Mouse (Mus musculus): ENCODE measurements around the gene Ybey. TPM values are rescaled to one million over a fixed set of nuclear protein-coding genes. Genes with fewer than 3 reads are reported as not detected.

Gene Ybey
- polyA plus RNA-seq (2014; fragmentation: Illumina TruSeq; extraction: RNeasy Lipid Tissue Mini Kit (QIAGEN cat#74804); ENCODE audit: low read depth, low replicate concordance), result 3.0 TPM

DNA sequence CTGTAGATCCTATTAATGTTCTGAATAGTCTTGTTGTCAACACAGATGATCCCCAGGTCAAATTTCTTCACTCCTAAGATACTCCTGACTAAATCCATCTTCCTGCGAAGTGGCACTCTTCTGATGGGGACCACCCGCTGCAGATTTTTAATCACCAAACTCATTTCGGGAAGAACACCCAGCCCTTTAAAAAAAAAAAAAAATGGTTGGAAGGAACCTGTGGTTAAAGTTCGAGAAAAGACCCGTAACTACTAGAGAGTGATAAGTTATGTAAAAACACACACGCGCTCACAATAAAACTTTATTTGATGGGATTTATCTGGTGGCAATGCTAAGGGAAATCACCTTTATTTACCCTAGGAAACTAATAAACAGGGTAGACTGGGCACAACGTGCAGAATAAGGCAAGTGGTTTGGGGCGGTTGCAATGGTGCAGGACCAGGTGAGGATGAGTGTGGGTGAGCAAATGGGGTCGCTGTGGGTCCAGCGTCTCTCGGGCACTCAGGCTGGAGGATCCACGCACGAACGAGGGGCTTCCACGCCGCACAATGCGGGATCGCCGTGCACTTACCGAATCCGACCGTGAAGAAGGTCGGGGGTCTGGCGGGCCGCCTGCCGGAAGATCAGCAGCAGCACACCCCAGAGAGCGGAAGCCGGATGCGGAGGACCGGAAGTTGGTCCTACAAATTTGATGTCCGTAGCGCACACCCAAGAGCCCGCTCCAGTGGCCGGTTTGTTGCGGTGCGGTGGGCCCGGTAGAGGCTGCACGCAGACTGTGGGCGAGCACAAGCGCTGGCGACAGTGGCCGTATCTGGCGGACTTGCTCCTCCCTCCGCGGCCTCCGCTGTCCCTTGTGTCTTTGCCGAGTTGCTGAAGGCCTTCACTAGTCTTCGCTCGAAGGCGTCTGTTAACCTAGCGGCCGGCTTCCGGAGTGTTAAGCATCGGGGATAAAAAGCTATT, at the start of gene Ybey, which contains the start of gene Mcm3ap:
TSS of gene Ybey (minus strand) at position 912 of the 960 bp plus-strand sequence.
TSS of gene Mcm3ap (plus strand) at position 725 of the 960 bp plus-strand sequence.

GRCm38 (mm10) chr10:76448851-76449250, 20.1 kb downstream of the Ybey start, which contains the start of gene 2610028H24Rik:
Gene 2610028H24Rik, plus strand, starts transcription at chr10:76449081.

GRCm38 (mm10) chr10:76442178-76443088, 26.5 kb downstream of the Ybey start, which contains the start of gene Pcnt:
Gene Pcnt, minus strand, starts transcription at chr10:76442786.

DNA sequence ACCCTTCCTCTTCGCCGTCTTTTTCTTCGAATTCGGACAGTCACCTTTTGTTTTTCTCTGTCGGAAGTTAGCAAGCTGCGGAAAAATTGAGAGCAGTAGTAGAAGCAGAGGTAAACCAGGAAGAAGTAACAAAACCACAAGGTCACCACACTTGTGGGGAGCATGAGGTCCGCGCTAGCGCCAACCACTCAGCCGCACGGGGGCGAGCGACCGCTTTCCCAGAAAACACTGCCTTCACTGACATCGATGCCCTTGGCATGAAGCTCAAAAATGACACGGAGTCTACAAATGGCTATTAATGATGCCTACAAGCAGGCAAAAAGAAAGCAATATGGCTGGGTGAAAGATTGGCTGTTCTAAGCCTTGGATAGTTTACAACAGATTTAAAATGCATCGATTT, 28.6 kb downstream of the Ybey start, which contains the start of gene AC141477.1:
TSS of gene AC141477.1 (minus strand) at position 164 of the 400 bp plus-strand sequence.

Other genes with a start within 250 kb of the Ybey start
- 29.1 TPM for gene Prmt2, start 231.2 kb downstream of the Ybey start, polyA plus RNA-seq (2014; fragmentation: Illumina TruSeq; extraction: RNeasy Lipid Tissue Mini Kit (QIAGEN cat#74804); ENCODE audit: low read depth, low replicate concordance)
- 5.2 TPM for gene S100b, start 215.3 kb downstream of the Ybey start, polyA plus RNA-seq (2014; fragmentation: Illumina TruSeq; extraction: RNeasy Lipid Tissue Mini Kit (QIAGEN cat#74804); ENCODE audit: low read depth, low replicate concordance)
- 13.6 TPM for gene Dip2a, start 123.8 kb downstream of the Ybey start, polyA plus RNA-seq (2014; fragmentation: Illumina TruSeq; extraction: RNeasy Lipid Tissue Mini Kit (QIAGEN cat#74804); ENCODE audit: low read depth, low replicate concordance)
- gene AC141477.1, start 28.7 kb downstream of the Ybey start, polyA plus RNA-seq (2014; fragmentation: Illumina TruSeq; extraction: RNeasy Lipid Tissue Mini Kit (QIAGEN cat#74804); ENCODE audit: low read depth, low replicate concordance), result not detected
- 14.6 TPM for gene Pcnt, start 26.3 kb downstream of the Ybey start, polyA plus RNA-seq (2014; fragmentation: Illumina TruSeq; extraction: RNeasy Lipid Tissue Mini Kit (QIAGEN cat#74804); ENCODE audit: low read depth, low replicate concordance)
- 2.1 TPM for gene 2610028H24Rik, start 20.0 kb downstream of the Ybey start, polyA plus RNA-seq (2014; fragmentation: Illumina TruSeq; extraction: RNeasy Lipid Tissue Mini Kit (QIAGEN cat#74804); ENCODE audit: low read depth, low replicate concordance)
- 26.8 TPM for gene Mcm3ap, start 187 bp downstream of the Ybey start, polyA plus RNA-seq (2014; fragmentation: Illumina TruSeq; extraction: RNeasy Lipid Tissue Mini Kit (QIAGEN cat#74804); ENCODE audit: low read depth, low replicate concordance)
- gene Lss, start 62.5 kb upstream of the Ybey start, polyA plus RNA-seq (2014; fragmentation: Illumina TruSeq; extraction: RNeasy Lipid Tissue Mini Kit (QIAGEN cat#74804); ENCODE audit: low read depth, low replicate concordance), result 23.9 TPM
- 3.0 TPM for gene Spatc1l, start 93.2 kb upstream of the Ybey start, polyA plus RNA-seq (2014; fragmentation: Illumina TruSeq; extraction: RNeasy Lipid Tissue Mini Kit (QIAGEN cat#74804); ENCODE audit: low read depth, low replicate concordance)
- gene Ftcd, start 106.5 kb upstream of the Ybey start, polyA plus RNA-seq (2014; fragmentation: Illumina TruSeq; extraction: RNeasy Lipid Tissue Mini Kit (QIAGEN cat#74804); ENCODE audit: low read depth, low replicate concordance), result 2.0 TPM
- 166 TPM for gene Col6a2, start 154.5 kb upstream of the Ybey start, polyA plus RNA-seq (2014; fragmentation: Illumina TruSeq; extraction: RNeasy Lipid Tissue Mini Kit (QIAGEN cat#74804); ENCODE audit: low read depth, low replicate concordance)

All from adipose tissue, adult 10 weeks (tissue).